Comparison of ENCODE assay signal across 11 mouse cellular contexts in genomic region chr12:24877231-24877630, GRCm38 (mm10). TPM values are rescaled to one million over a fixed set of nuclear protein-coding genes. Genes with fewer than 3 reads are reported as not detected.
A peak's percentile ranks its signal among the peaks of the same experiment; 100 is the strongest.
DNase-seq lines count a peak whose midpoint lies in the region; ATAC-seq lines count a peak whose summit lies in the region.
"Had no signal": no experiment of that assay in that cellular context is flagged by ENCODE, and none has a peak within 500 bp of the region (broad histone marks: within the 10 kb centered on the region; RNA-seq: fewer than 3 reads in every experiment).

No protein-coding gene starts in this region.

- H3K27me3 ChIP-seq in lung, embryonic 16.5 days (ENCODE audit: control insufficient read depth, insufficient read depth, low read depth, low read length), result no peaks in the 10 kb centered on the region
- no peaks in the 10 kb centered on the region for H3K27me3 ChIP-seq in limb, embryonic 13.5 days

- H3K36me3 ChIP-seq in lung, embryonic 16.5 days (ENCODE audit: control insufficient read depth, insufficient read depth, low read length), result no peaks in the 10 kb centered on the region
- H3K36me3 ChIP-seq in limb, embryonic 13.5 days, result peaks cover 3% of the 10 kb centered on the region; the same call in 1 of the 2 replicates

- peak overlapping the region; percentile 34; the same call in 1 of the 2 replicates for H3K9ac ChIP-seq in lung, embryonic 16.5 days (ENCODE audit: low read length)
- H3K9ac ChIP-seq in limb, embryonic 13.5 days, result no peak overlapping the region; the same call in 1 of the 2 replicates

- peak overlapping the region; percentile 26; the same call in 1 of the 2 replicates for H3K4me2 ChIP-seq in lung, embryonic 16.5 days (ENCODE audit: low read depth, low read length)
- 0 out of 2 replicates have a peak overlapping the region, but pooled peaks have one; percentile 17 for H3K4me2 ChIP-seq in limb, embryonic 13.5 days (replicated peaks)

- peaks cover 16% of the 10 kb centered on the region for H3K4me1 ChIP-seq in lung, embryonic 16.5 days (replicated peaks; ENCODE audit: control insufficient read depth, insufficient read depth, low read length)
- H3K4me1 ChIP-seq in limb, embryonic 13.5 days, result peaks cover 57% of the 10 kb centered on the region

- no peak overlapping the region for H3K4me3 ChIP-seq in lung, embryonic 16.5 days (ENCODE audit: low read length)
- H3K4me3 ChIP-seq in limb, embryonic 13.5 days, result no peak overlapping the region

- no peaks in the 10 kb centered on the region for H3K9me3 ChIP-seq in lung, embryonic 16.5 days (ENCODE audit: control insufficient read depth, low read length)
- no peaks in the 10 kb centered on the region for H3K9me3 ChIP-seq in limb, embryonic 13.5 days

- DNase-seq in embryo, embryonic 10 days (ENCODE audit: low spot score), result peak; percentile 12
- DNase-seq in embryo, embryonic 10.5 days (ENCODE audit: low spot score), result no peak
- DNase-seq in lung, postnatal 4 days, result no peak
- DNase-seq in adrenal gland, adult 8-10 months, result no peak
- no peak for DNase-seq in spleen, postnatal 10 days (ENCODE audit: low spot score in 2 of 2)
- DNase-seq: cerebellum, adult 2 months; heart, postnatal 10 days had no signal

- peak overlapping the region; percentile 56 for H3K27ac ChIP-seq in lung, embryonic 16.5 days (ENCODE audit: low read length)
- H3K27ac ChIP-seq in limb, embryonic 13.5 days, result peak overlapping the region; percentile 56; the same call in 1 of the 2 replicates

- ATAC-seq in lung, embryonic 16.5 days (ENCODE audit: low read depth), result peak; percentile 67
- ATAC-seq in limb, embryonic 13.5 days (ENCODE audit: low FRiP score, low read depth), result peak; percentile 82
- peak; percentile 3; the same call in 1 of the 2 replicates for ATAC-seq in neutrophil, adult 5-6 weeks (ENCODE audit: extremely low read depth, insufficient number of reproducible peaks, low FRiP score, poor library complexity, severe bottlenecking)
- ATAC-seq: midbrain, embryonic 16.5 days had no signal

- WGBS in lung, embryonic 16.5 days, result 27% methylated on average over 7 of the region's 7 CpGs
- 32% methylated on average over 7 of the region's 7 CpGs for WGBS in limb, embryonic 13.5 days

RNA-seq across cellular contexts. Expression of gene Mboat2, which starts 46.6 kb away (rescaled TPM):
- polyA plus RNA-seq in lung, embryonic 16.5 days (2015; fragmentation: Nextera tagmentation; extraction: Ambion mirVana), result 39.0 and 42.1 TPM in 2 replicates
- 55.1 and 56.0 TPM in 2 replicates for polyA plus RNA-seq in limb, embryonic 13.5 days (2015; fragmentation: Nextera tagmentation; extraction: Ambion mirVana)
- 0.23 and 5.9 TPM in 2 replicates for total RNA-seq in neutrophil, adult 5-6 weeks (2017)
- 10 to 100 TPM; 16.1 to 38.7 (median 28.7) TPM for total RNA-seq in adrenal gland, adult 8-10 months (2022)

Comparison
In these comparisons a context has a peak if more than half of its experiments do, and no peak if none do; other contexts are left out.
1. ATAC-seq: peak in every context shown above with its lines; median percentile 82 in limb, embryonic 13.5 days; 67 in lung, embryonic 16.5 days; 3 in neutrophil, adult 5-6 weeks.